Mouse (Mus musculus): ENCODE measurements around the gene Ipmk.

GRCm38 (mm10) chr10:71347964-71348636 is 537 bp downstream of the Ipmk start:
- TF ChIP-seq CTCF (conservative IDR thresholded peaks at IDR 0.05; ENCODE audit: insufficient read depth, insufficient read length, low read depth, low read length) (no peak), POLR2A (IDR thresholded peaks at IDR 0.05; ENCODE audit: low read depth, low read length) (no peak)
